Mouse (Mus musculus) ES-Bruce4 (cell line): ENCODE measurements at regions not wholly inside any gene's neighbourhood (a gene's known extent, or its start where the extent isn't known, plus 50 kb on each side); places are given as distances from the start of the nearest gene placed in this dataset.
A peak's percentile ranks its signal among the peaks of the same experiment; 100 is the strongest.

Experiments
- CTCF ChIP-seq: IDR thresholded peaks from one replicate; pipeline ENCODE4 v1.8.1; 2011; ENCODE audit warnings: low read depth, low read length
- EP300 ChIP-seq: IDR thresholded peaks from 2 replicates; pipeline ENCODE4 v1.6.1; 2011; ENCODE audit warnings: low read depth, low read length; ENCODE audit not compliant: insufficient read depth
- POLR2A ChIP-seq: IDR thresholded peaks from one replicate; pipeline ENCODE4 v1.8.1; 2011; ENCODE audit warnings: low read length; ENCODE audit not compliant: insufficient read depth

DNA sequence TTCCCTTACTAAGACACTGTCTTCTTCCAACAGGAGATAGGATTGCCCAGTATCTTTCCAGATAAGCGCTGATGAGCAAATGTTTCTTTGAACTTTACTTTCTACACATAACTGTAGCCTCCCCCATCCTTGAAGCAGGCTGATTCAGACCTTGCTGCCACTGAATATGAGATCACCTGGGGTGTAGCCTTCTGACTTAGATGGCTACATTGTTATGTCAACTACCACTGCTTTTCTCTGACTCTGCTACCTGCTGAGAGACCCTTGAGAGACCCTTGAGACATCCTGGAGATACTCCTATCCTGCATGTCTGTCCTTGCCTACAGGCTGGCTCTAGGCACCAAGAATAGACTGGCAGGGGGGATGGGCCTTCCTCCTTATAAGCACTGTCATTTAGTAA is 476.1 kb upstream of the Robo2 start:
- no peak for TF ChIP-seq CTCF
- TF ChIP-seq POLR2A, result no peak
- 0 out of 2 replicates have a peak, but pooled peaks have one; percentile 38 for TF ChIP-seq EP300
